Mouse (Mus musculus) spleen, adult 2 months (tissue): Measurements from ENCODE around the gene Klf13.

Experiments
- CTCF ChIP-seq: fragments of 200-500 bp; IDR thresholded peaks from 2 replicates; pipeline ENCODE4 v1.5.1; 2011; ENCODE audit warnings: mild to moderate bottlenecking, inconsistent platforms; ENCODE audit not compliant: insufficient read depth, insufficient read length, insufficient replicate concordance; ENCODE audit errors: extremely low read depth
- POLR2A ChIP-seq: fragments of 200-500 bp; IDR thresholded peaks from 2 replicates; pipeline ENCODE4 v1.6.1; 2011; ENCODE audit warnings: low read depth, low read length, inconsistent platforms

- TF ChIP-seq POLR2A (no peak), CTCF (no peak)
Observed at GRCm38 (mm10) chr7:63903635-63904380, 34.9 kb downstream of the Klf13 start.
